ENCODE assay signal across 2 mouse cellular contexts in genomic region chr11:83572834-83573233, GRCm38 (mm10).
TF ChIP-seq lines count a peak whose summit lies in the region.

No protein-coding gene starts in this region.

TF ChIP-seq in CH12.LX, 34 proteins besides CTCF, POLR2A, EP300 and RAD21:
- TF ChIP-seq MYC (IDR thresholded peaks at IDR 0.05; ENCODE audit: low read depth, low read length) = no peak
- TF ChIP-seq NRF1 (IDR thresholded peaks at IDR 0.05; ENCODE audit: low read depth, low read length) = no peak
- no peak for TF ChIP-seq GABPA (IDR thresholded peaks at IDR 0.05; ENCODE audit: insufficient replicate concordance, low read depth, low read length)
- no peak for TF ChIP-seq E2F4 (IDR thresholded peaks at IDR 0.05; ENCODE audit: insufficient replicate concordance, low read depth, low read length)

TF ChIP-seq in MEL, 35 proteins besides CTCF, POLR2A, EP300 and RAD21:
- TF ChIP-seq E2F4 (IDR thresholded peaks at IDR 0.05; ENCODE audit: borderline replicate concordance, low read depth, low read length) (peak; percentile 53; the same call in 1 of the 2 replicates), GATA1 (IDR thresholded peaks at IDR 0.05; ENCODE audit: low read depth, low read length) (no peak), MYC (IDR thresholded peaks at IDR 0.05; ENCODE audit: low read depth, low read length) (peak; percentile 66), JUND (IDR thresholded peaks at IDR 0.05; ENCODE audit: low read depth, low read length) (0 out of 2 replicates have a peak, but pooled peaks have one; percentile 9), TCF12 (IDR thresholded peaks at IDR 0.05; ENCODE audit: low read depth, low read length) (no peak), MAFK (IDR thresholded peaks at IDR 0.05; ENCODE audit: borderline replicate concordance, low read depth, low read length) (no peak), TBP (IDR thresholded peaks at IDR 0.05; ENCODE audit: low read depth, low read length) (no peak), GABPA (IDR thresholded peaks at IDR 0.05; ENCODE audit: low read depth, low read length) (no peak), NELFE (IDR thresholded peaks at IDR 0.05; ENCODE audit: low read depth, low read length) (no peak), CHD1 (IDR thresholded peaks at IDR 0.05; ENCODE audit: low read depth, low read length) (no peak), ZKSCAN1 (IDR thresholded peaks at IDR 0.05; ENCODE audit: low read depth, low read length) (no peak), ELF1 (IDR thresholded peaks at IDR 0.05; ENCODE audit: low read depth, low read length) (no peak), POLR2AphosphoS5 (IDR thresholded peaks at IDR 0.05; ENCODE audit: borderline replicate concordance, low read depth, low read length) (no peak), POLR2AphosphoS2 (IDR thresholded peaks at IDR 0.05; ENCODE audit: low read length) (no peak), TAL1 (IDR thresholded peaks at IDR 0.05; ENCODE audit: low read length) (no peak), MXI1 (IDR thresholded peaks at IDR 0.05; ENCODE audit: low read depth, low read length) (peak; percentile 67), SMC3 (IDR thresholded peaks at IDR 0.05; ENCODE audit: low read depth, low read length) (no peak), RCOR1 (IDR thresholded peaks at IDR 0.05; ENCODE audit: low read depth, low read length) (no peak), KAT2A (conservative IDR thresholded peaks at IDR 0.05; ENCODE audit: low read depth, low read length) (no peak), USF1 (IDR thresholded peaks at IDR 0.05; ENCODE audit: low read depth, low read length) (peak; percentile 65), ZMIZ1 (IDR thresholded peaks at IDR 0.05; ENCODE audit: low read depth, low read length) (no peak), BHLHE40 (IDR thresholded peaks at IDR 0.05; ENCODE audit: borderline replicate concordance, low read depth, low read length) (no peak), USF2 (IDR thresholded peaks at IDR 0.05; ENCODE audit: borderline replicate concordance in 1 of 2, insufficient read depth in 1 of 2, low read depth in 1 of 2, low read length in 2 of 2) (no peak), MAZ (IDR thresholded peaks at IDR 0.05; ENCODE audit: low read depth, low read length) (no peak), ETS1 (IDR thresholded peaks at IDR 0.05; ENCODE audit: low read depth, low read length) (no peak), MAX (IDR thresholded peaks at IDR 0.05; ENCODE audit: low read length) (peak; percentile 89), MEF2A (IDR thresholded peaks at IDR 0.05; ENCODE audit: extremely low read depth, insufficient replicate concordance, low read depth, low read length, poor library complexity, severe bottlenecking) (no peak), ZNF384 (IDR thresholded peaks at IDR 0.05; ENCODE audit: low read depth, low read length) (no peak), HCFC1 (IDR thresholded peaks at IDR 0.05; ENCODE audit: low read depth, low read length) (no peak), SIN3A (IDR thresholded peaks at IDR 0.05; ENCODE audit: low read length) (no peak), ZC3H11A (IDR thresholded peaks at IDR 0.05; ENCODE audit: low read depth, low read length) (no peak)
TF ChIP-seq in MEL: peak in this region for 6.
